Mouse (Mus musculus): ENCODE measurements around the gene Tpx2. TPM values are rescaled to one million over a fixed set of nuclear protein-coding genes. Genes with fewer than 3 reads are reported as not detected.

The Tpx2 gene
- polyA plus RNA-seq, 1 experiment: 38.3 TPM

- peak overlapping the region; percentile 67 for H3K4me3 ChIP-seq (ENCODE audit: insufficient read depth, low read length)
- TF ChIP-seq CTCF (IDR thresholded peaks at IDR 0.05; ENCODE audit: low read depth, low read length) (no peak), POLR2A (IDR thresholded peaks at IDR 0.05; ENCODE audit: borderline replicate concordance, low read depth, low read length) (no peak)
- no peak overlapping the region for H3K27ac ChIP-seq (ENCODE audit: insufficient read depth, low read depth, low read length)
- H3K4me1 ChIP-seq (ENCODE audit: control insufficient read depth, insufficient read depth, low read length): peaks cover 44% of the 10 kb centered on the region
Observed at GRCm38 (mm10) chr2:152827321-152828010, 20.3 kb upstream of the Tpx2 start.

GRCm38 (mm10) chr2:152828011-152828370, 19.8 kb upstream of the Tpx2 start:
- TF ChIP-seq CTCF (IDR thresholded peaks at IDR 0.05; ENCODE audit: low read depth, low read length) (no peak), POLR2A (IDR thresholded peaks at IDR 0.05; ENCODE audit: borderline replicate concordance, low read depth, low read length) (no peak)
- Histone ChIP-seq H3K4me1 (ENCODE audit: control insufficient read depth, insufficient read depth, low read length) (peaks cover 41% of the 10 kb centered on the region), H3K4me3 (ENCODE audit: insufficient read depth, low read length) (peak overlapping the region; percentile 67), H3K27ac (ENCODE audit: insufficient read depth, low read depth, low read length) (no peak overlapping the region)

- Histone ChIP-seq H3K27ac (ENCODE audit: insufficient read depth, low read depth, low read length) (peak overlapping the region; percentile 6; the same call in 1 of the 2 replicates), H3K4me1 (ENCODE audit: control insufficient read depth, insufficient read depth, low read length) (peaks cover 41% of the 10 kb centered on the region)
- no peak for TF ChIP-seq POLR2A (IDR thresholded peaks at IDR 0.05; ENCODE audit: borderline replicate concordance, low read depth, low read length)
- TF ChIP-seq CTCF (IDR thresholded peaks at IDR 0.05; ENCODE audit: low read depth, low read length): no peak
Observed at GRCm38 (mm10) chr2:152828532-152828931, 19.2 kb upstream of the Tpx2 start.

GRCm38 (mm10) chr2:152829367-152829881, 18.3 kb upstream of the Tpx2 start:
- TF ChIP-seq CTCF (IDR thresholded peaks at IDR 0.05; ENCODE audit: low read depth, low read length): no peak
- TF ChIP-seq POLR2A (IDR thresholded peaks at IDR 0.05; ENCODE audit: borderline replicate concordance, low read depth, low read length): no peak
- peak overlapping the region; percentile 67 for H3K4me3 ChIP-seq (ENCODE audit: insufficient read depth, low read length)
- no peak overlapping the region for H3K27ac ChIP-seq (ENCODE audit: insufficient read depth, low read depth, low read length)
- H3K4me1 ChIP-seq (ENCODE audit: control insufficient read depth, insufficient read depth, low read length): peaks cover 37% of the 10 kb centered on the region

More at GRCm38 (mm10) chr2:152828532-152828931, 19.2 kb upstream of the Tpx2 start:
- H3K4me3 ChIP-seq (ENCODE audit: insufficient read depth, low read length): peak overlapping the region; percentile 67

- Histone ChIP-seq H3K4me3 (ENCODE audit: insufficient read depth, low read length) (peak overlapping the region; percentile 67), H3K27ac (ENCODE audit: insufficient read depth, low read depth, low read length) (peak overlapping the region; percentile 86), H3K4me1 (ENCODE audit: control insufficient read depth, insufficient read depth, low read length) (peaks cover 30% of the 10 kb centered on the region)
- TF ChIP-seq POLR2A (IDR thresholded peaks at IDR 0.05; ENCODE audit: borderline replicate concordance, low read depth, low read length) (no peak), CTCF (IDR thresholded peaks at IDR 0.05; ENCODE audit: low read depth, low read length) (no peak)
Observed at GRCm38 (mm10) chr2:152830021-152830921, 17.5 kb upstream of the Tpx2 start.

GRCm38 (mm10) chr2:152831019-152831878, 16.5 kb upstream of the Tpx2 start, which contains the start of gene Bcl2l1:
Bcl2l1 (minus strand) TSS chr2:152831728.
- peak within 1 kb of the TSS; percentile 67 for H3K4me3 ChIP-seq (ENCODE audit: insufficient read depth, low read length)
- peak within 1 kb of the TSS; percentile 86 for H3K27ac ChIP-seq (ENCODE audit: insufficient read depth, low read depth, low read length)
- TF ChIP-seq CTCF (IDR thresholded peaks at IDR 0.05; ENCODE audit: low read depth, low read length) (peak; percentile 45), POLR2A (IDR thresholded peaks at IDR 0.05; ENCODE audit: borderline replicate concordance, low read depth, low read length) (no peak)
- peaks cover 21% of the 10 kb centered on the region for H3K4me1 ChIP-seq (ENCODE audit: control insufficient read depth, insufficient read depth, low read length)

GRCm38 (mm10) chr2:152839256-152839655, 8.5 kb upstream of the Tpx2 start:
- no peak overlapping the region for H3K27ac ChIP-seq (ENCODE audit: insufficient read depth, low read depth, low read length)
- no peak for TF ChIP-seq POLR2A (IDR thresholded peaks at IDR 0.05; ENCODE audit: borderline replicate concordance, low read depth, low read length)
- TF ChIP-seq CTCF (IDR thresholded peaks at IDR 0.05; ENCODE audit: low read depth, low read length): no peak
- H3K4me3 ChIP-seq (ENCODE audit: insufficient read depth, low read length): no peak overlapping the region
- H3K4me1 ChIP-seq (ENCODE audit: control insufficient read depth, insufficient read depth, low read length): no peaks in the 10 kb centered on the region

GRCm38 (mm10) chr2:152842741-152843140, 5.0 kb upstream of the Tpx2 start:
- TF ChIP-seq CTCF (IDR thresholded peaks at IDR 0.05; ENCODE audit: low read depth, low read length) (no peak), POLR2A (IDR thresholded peaks at IDR 0.05; ENCODE audit: borderline replicate concordance, low read depth, low read length) (no peak)
- H3K4me3 ChIP-seq (ENCODE audit: insufficient read depth, low read length): no peak overlapping the region
- peaks cover 2% of the 10 kb centered on the region; the same call in 1 of the 2 replicates for H3K4me1 ChIP-seq (ENCODE audit: control insufficient read depth, insufficient read depth, low read length)
- H3K27ac ChIP-seq (ENCODE audit: insufficient read depth, low read depth, low read length): no peak overlapping the region

All from bone marrow macrophage, adult 2 months (primary cell).